Mouse (Mus musculus) liver, postnatal 0 days (tissue): ENCODE results near the gene Sestd1.

Source experiments
- CTCF ChIP-seq: sonication (generic); IDR thresholded peaks from 2 replicates; pipeline ENCODE4 v1.5.1; 2016; ENCODE audit warnings: antibody characterized with exemption, low read depth
- EP300 ChIP-seq: IDR thresholded peaks from 2 replicates; pipeline ENCODE4 v1.6.1; 2016; ENCODE audit warnings: antibody characterized with exemption, low read depth, mild to moderate bottlenecking

- TF ChIP-seq EP300 (no peak), CTCF (no peak)
These were observed 4.5 kb downstream of the Sestd1 start for GRCm38 (mm10) chr2:77275851-77276250.
